Mouse (Mus musculus) forebrain, embryonic 11.5 days (tissue): ENCODE measurements at regions not wholly inside any gene's neighbourhood (a gene's known extent, or its start where the extent isn't known, plus 50 kb on each side); places are given as distances from the start of the nearest gene placed in this dataset.

Experiments used
- ATAC-seq: fragments of 200-750 bp; cut with Nextera tagmentation; replicated peaks from 2 replicates; pipeline ENCODE4 v1.8.0; 2017; ENCODE audit warnings: moderate TSS enrichment; ENCODE audit not compliant: low FRiP score
- DNase-seq: peaks from one replicate; pipeline ENCODE4 v3.0.0-alpha.2; 2017; ENCODE audit warnings: low spot score
- H3K27ac ChIP-seq: fragments of 300-500 bp; sonication (generic); 2 replicates; pipeline ENCODE4 v1.5.1; 2014; ENCODE audit warnings: low read depth, low read length
- H3K27me3 ChIP-seq: fragments of 300-500 bp; sonication (generic); 2 replicates; pipeline ENCODE4 v1.6.1; 2014; ENCODE audit warnings: mild to moderate bottlenecking, low read length, mixed read lengths; ENCODE audit not compliant: control insufficient read depth, insufficient read depth
- H3K36me3 ChIP-seq: fragments of 300-500 bp; sonication (generic); 2 replicates; pipeline ENCODE4 v1.6.1; 2014; ENCODE audit warnings: mild to moderate bottlenecking, low read length, moderate library complexity, mixed read lengths; ENCODE audit not compliant: control insufficient read depth, insufficient read depth
- H3K4me1 ChIP-seq: fragments of 300-500 bp; sonication (generic); replicated peaks from 2 replicates; pipeline ENCODE4 v1.6.1; 2014; ENCODE audit warnings: low read length, mixed read lengths; ENCODE audit not compliant: control insufficient read depth, insufficient read depth
- H3K4me2 ChIP-seq: fragments of 300-500 bp; sonication (generic); 2 replicates; pipeline ENCODE4 v1.6.1; 2014; ENCODE audit warnings: low read depth, mild to moderate bottlenecking, low read length, moderate library complexity, mixed read lengths; ENCODE audit not compliant: severe bottlenecking
- H3K4me3 ChIP-seq: fragments of 300-500 bp; sonication (generic); 2 replicates; pipeline ENCODE4 v1.5.1; 2014; ENCODE audit warnings: low read depth, low read length
- H3K9ac ChIP-seq: fragments of 300-500 bp; sonication (generic); 2 replicates; pipeline ENCODE4 v1.6.1; 2014; ENCODE audit warnings: low read length
- H3K9me3 ChIP-seq: fragments of 300-500 bp; sonication (generic); 2 replicates; pipeline ENCODE4 v1.6.1; 2016; ENCODE audit warnings: low read length, mixed read lengths; ENCODE audit not compliant: control insufficient read depth
- WGBS: fragments of 180-500 bp; shearing (Covaris S2); extraction: QIAGEN DNeasy Blood & Tissue Kit; methylation state at CpG from one replicate; pipeline ENCODE4 v1.1.7; 2014; 5-methylcytosine and 5-hydroxymethylcytosine counted together

DNA sequence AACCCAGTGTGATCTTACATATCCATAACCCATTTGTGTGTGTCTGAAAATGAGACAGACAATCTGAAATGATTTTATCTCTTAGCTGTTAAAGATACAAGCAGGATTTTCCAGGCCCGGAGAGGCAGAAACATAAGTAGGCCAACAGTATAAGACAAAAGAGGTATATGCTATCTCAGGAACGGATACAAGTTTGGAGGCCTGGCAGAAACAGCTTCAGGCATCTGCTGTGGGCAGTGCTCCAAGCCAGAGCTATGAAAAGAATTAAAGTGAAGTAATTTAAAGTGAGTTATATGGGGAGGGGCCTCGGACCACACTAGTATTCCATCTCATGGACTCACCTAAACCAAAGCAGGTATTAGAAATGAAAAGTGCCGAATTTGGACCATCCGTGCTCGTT lies 118.8 kb upstream of the Fn1 start:
- H3K4me3 ChIP-seq = no peak overlapping the region
- no peak overlapping the region for H3K4me2 ChIP-seq
- H3K4me1 ChIP-seq = no peaks in the 10 kb centered on the region
- H3K27me3 ChIP-seq = no peaks in the 10 kb centered on the region
- no peaks in the 10 kb centered on the region for H3K36me3 ChIP-seq
- WGBS = 95% methylated on average over 6 of the region's 6 CpGs
- H3K27ac ChIP-seq = no peak overlapping the region
- no peak overlapping the region for H3K9ac ChIP-seq
- H3K9me3 ChIP-seq = no peaks in the 10 kb centered on the region
- no peak for DNase-seq
- ATAC-seq = no peak

DNA sequence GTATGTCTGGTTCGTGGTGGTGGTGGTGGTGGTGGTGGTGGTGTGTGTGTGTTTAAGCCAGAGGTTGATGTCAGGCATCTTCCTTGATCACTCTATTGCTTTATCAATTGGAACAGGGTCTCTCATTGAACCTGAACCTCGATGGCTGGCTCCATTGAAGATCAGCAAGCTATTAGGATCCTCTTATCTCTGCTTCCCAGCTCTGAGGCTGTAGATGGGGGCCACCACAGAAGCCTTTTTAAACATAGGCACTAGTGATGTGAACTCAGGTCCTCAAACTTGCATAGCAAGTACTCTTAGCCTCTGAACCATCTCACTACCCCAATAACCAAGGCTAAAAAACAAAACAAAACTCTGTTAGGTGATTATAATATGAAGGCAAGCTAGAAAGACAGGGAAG lies 116.6 kb upstream of the Fn1 start:
- no peak overlapping the region for H3K9ac ChIP-seq
- no peaks in the 10 kb centered on the region for H3K4me1 ChIP-seq
- H3K36me3 ChIP-seq = no peaks in the 10 kb centered on the region
- ATAC-seq = no peak
- no peak overlapping the region for H3K4me2 ChIP-seq
- DNase-seq = no peak
- no peaks in the 10 kb centered on the region for H3K27me3 ChIP-seq
- WGBS = 76% methylated on average over 2 of the region's 2 CpGs
- H3K27ac ChIP-seq = no peak overlapping the region
- H3K9me3 ChIP-seq = no peaks in the 10 kb centered on the region
- H3K4me3 ChIP-seq = no peak overlapping the region

DNA sequence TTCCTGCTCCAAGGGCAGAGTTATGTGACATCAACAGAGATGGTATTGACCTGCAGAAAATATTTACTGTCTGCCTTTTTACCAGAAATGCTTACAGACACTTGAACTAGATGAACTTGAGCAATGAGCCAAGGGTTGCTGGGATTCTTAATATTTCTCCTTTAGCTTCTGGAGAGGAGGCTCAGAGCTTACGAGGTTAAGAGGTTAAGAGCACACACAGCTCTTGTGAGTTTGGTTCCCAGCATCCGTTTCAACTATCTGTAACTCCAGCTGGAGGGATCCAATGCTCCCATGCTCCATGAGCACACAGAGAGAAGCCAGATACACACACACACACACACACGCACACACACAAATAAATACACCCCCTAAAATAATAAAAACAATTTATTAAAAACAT lies 114.7 kb upstream of the Fn1 start:
- Histone ChIP-seq H3K9ac (no peak overlapping the region), H3K4me2 (no peak overlapping the region), H3K4me3 (no peak overlapping the region), H3K36me3 (no peaks in the 10 kb centered on the region), H3K9me3 (no peaks in the 10 kb centered on the region), H3K27ac (no peak overlapping the region), H3K4me1 (no peaks in the 10 kb centered on the region), H3K27me3 (no peaks in the 10 kb centered on the region)
- DNase-seq (no peak), ATAC-seq (no peak)
- 79% methylated on average over 3 of the region's 3 CpGs for WGBS

DNA sequence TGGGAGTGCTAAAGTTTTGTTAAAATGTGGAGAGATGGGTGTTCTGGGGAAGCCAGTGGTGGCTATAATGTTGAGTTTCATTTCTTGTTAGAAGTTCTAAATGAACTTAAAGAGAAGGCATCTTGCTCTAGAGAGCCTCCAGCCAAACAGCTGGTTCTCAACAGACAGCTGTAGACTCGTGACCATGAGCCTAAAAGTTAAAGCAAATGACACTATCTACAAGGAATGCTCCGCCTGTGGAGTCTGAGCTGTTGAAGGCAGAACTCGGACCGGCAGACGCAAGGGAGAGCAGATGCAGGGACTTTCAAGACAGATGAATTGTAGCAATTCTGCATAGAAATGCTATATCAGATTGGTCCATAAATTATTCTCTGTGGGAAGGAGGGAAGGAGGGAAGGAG lies 114.1 kb upstream of the Fn1 start:
- Histone ChIP-seq H3K9ac (no peak overlapping the region), H3K4me1 (no peaks in the 10 kb centered on the region), H3K4me2 (no peak overlapping the region), H3K27ac (no peak overlapping the region), H3K36me3 (no peaks in the 10 kb centered on the region), H3K9me3 (no peaks in the 10 kb centered on the region), H3K4me3 (no peak overlapping the region), H3K27me3 (no peaks in the 10 kb centered on the region)
- no peak for DNase-seq
- WGBS = 87% methylated on average over 5 of the region's 5 CpGs
- no peak for ATAC-seq

DNA sequence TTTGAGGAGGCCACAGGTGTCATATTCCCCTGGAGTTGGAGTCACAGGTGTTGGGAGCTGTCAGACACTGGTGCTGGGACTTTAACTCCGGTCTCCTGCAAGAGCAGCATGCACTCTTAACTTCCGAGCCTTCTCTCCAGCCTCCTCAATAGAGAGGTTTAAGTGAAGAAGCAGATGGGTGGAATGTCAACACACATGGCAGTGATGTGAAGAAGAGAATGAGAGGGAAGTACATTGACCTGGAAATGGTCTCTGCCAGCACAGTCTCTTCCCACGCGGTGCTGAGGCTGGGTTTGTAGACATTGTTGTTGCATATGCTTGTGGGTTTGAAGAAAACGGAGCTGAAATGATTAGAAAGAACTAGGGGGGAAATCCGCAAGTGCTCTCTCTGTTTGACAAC lies 112.0 kb upstream of the Fn1 start:
- 85% methylated on average over 6 of the region's 6 CpGs for WGBS
- no peak for ATAC-seq

DNA sequence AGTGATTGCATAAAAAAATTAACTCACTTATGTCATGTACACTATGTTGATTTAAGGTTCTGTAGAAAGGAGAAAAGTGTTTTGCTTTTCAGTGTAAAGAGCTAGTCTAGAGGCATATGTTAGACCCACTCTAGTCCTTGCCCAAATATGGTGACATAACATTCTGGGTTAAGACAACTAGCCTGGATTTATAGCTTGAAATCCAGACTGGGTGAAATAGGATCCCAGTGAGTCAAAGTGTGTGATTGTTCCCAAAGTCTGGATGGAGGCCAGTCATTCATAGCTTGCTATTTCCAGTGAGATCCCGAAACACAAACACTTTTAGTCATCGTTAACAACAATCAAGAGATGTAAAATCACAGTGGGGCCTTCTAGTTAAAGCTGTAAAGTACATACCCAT lies 110.5 kb upstream of the Fn1 start:
- no peak overlapping the region for H3K4me2 ChIP-seq
- H3K9ac ChIP-seq = no peak overlapping the region
- no peaks in the 10 kb centered on the region for H3K36me3 ChIP-seq
- no peak overlapping the region for H3K4me3 ChIP-seq
- no peaks in the 10 kb centered on the region for H3K27me3 ChIP-seq
- no peaks in the 10 kb centered on the region for H3K9me3 ChIP-seq
- no peaks in the 10 kb centered on the region for H3K4me1 ChIP-seq
- no peak for DNase-seq
- H3K27ac ChIP-seq = no peak overlapping the region
- ATAC-seq = no peak
- WGBS = 88% methylated on average over 2 of the region's 2 CpGs

More for the DNA sequence above, 112.0 kb upstream of the Fn1 start:
- no peaks in the 10 kb centered on the region for H3K36me3 ChIP-seq
- no peaks in the 10 kb centered on the region for H3K4me1 ChIP-seq
- no peaks in the 10 kb centered on the region for H3K9me3 ChIP-seq
- no peaks in the 10 kb centered on the region for H3K27me3 ChIP-seq
- H3K27ac ChIP-seq = no peak overlapping the region
- no peak overlapping the region for H3K9ac ChIP-seq
- no peak overlapping the region for H3K4me3 ChIP-seq
- DNase-seq = no peak
- H3K4me2 ChIP-seq = no peak overlapping the region

DNA sequence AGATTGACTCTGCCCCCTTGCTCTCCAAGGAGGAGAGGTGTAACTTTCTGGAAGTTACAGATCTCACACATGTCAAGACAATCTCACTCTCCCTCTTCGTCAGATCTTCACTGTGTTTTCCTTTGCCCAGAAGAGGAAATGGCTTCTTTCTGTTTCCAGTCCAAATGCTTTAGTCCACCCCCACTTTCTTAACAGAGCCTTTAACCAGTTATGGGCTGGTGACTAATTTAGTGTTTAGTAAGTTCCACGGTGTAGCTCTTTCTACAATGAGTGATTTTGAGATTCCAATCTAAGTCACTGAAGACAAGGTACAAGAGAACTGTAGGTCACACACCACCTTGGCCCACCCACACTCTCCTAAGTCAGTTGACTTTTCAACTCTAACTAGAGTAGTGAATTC lies 107.3 kb upstream of the Fn1 start:
- H3K27me3 ChIP-seq = no peaks in the 10 kb centered on the region

DNA sequence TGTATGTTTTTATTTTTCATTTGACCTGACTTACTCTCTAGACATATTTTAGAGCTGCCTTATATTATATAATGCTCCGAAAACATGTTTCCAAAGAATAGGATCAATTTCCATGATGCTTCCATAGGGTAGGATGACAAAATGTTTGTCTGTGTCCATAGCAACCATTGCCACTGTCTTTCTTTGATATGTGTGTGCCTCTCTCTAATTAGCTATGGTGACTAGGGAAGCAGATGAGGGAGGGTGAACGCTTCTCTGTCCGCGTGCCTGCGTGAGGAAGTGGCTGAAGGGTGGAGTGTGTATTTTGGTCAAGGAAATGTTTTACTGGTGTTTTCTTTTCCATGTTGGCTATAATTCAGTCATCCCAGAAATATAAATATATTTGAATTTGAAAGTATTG lies 104.2 kb upstream of the Fn1 start:
- ATAC-seq (peak; percentile 44; the same call in 1 of the 2 replicates), DNase-seq (no peak)
- no peak overlapping the region for H3K4me2 ChIP-seq
- H3K9ac ChIP-seq = no peak overlapping the region
- no peaks in the 10 kb centered on the region for H3K27me3 ChIP-seq
- H3K4me1 ChIP-seq = no peaks in the 10 kb centered on the region
- H3K36me3 ChIP-seq = no peaks in the 10 kb centered on the region
- 73% methylated on average over 5 of the region's 5 CpGs for WGBS
- H3K9me3 ChIP-seq = no peaks in the 10 kb centered on the region; the same call in 1 of the 2 replicates
- no peak overlapping the region for H3K27ac ChIP-seq
- no peak overlapping the region for H3K4me3 ChIP-seq

More for the DNA sequence above, 107.3 kb upstream of the Fn1 start:
- DNase-seq = no peak
- H3K27ac ChIP-seq = no peak overlapping the region
- no peak overlapping the region for H3K9ac ChIP-seq
- H3K36me3 ChIP-seq = no peaks in the 10 kb centered on the region
- no peaks in the 10 kb centered on the region for H3K9me3 ChIP-seq
- 86% methylated on average over 2 of the region's 2 CpGs for WGBS
- no peak overlapping the region for H3K4me3 ChIP-seq
- H3K4me1 ChIP-seq = no peaks in the 10 kb centered on the region
- ATAC-seq = no peak
- no peak overlapping the region for H3K4me2 ChIP-seq

DNA sequence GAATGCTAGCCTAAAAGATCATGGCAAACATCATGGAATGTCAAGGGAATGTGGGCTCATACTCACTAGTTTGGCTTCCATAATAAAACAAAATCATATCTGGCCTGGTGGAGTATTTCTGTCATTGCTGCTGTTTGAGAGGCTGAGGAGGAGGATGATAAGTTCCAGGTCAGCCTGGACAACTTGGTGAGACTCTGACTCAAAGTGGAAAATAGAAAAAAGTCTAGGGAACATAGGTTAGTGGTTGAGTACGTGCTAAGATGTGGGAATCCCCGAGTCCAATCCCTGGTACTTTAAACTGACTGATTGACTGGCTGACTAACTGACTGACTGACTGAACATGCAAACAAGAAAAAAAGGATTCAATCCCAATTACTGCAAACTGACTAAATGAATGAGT lies 103.2 kb upstream of the Fn1 start:
- no peak overlapping the region for H3K27ac ChIP-seq
- no peaks in the 10 kb centered on the region; the same call in 1 of the 2 replicates for H3K9me3 ChIP-seq
- no peak overlapping the region for H3K9ac ChIP-seq
- 90% methylated on average over 2 of the region's 2 CpGs for WGBS
- ATAC-seq (no peak), DNase-seq (no peak)
- no peak overlapping the region for H3K4me2 ChIP-seq
- H3K27me3 ChIP-seq = no peaks in the 10 kb centered on the region
- H3K4me3 ChIP-seq = no peak overlapping the region
- no peaks in the 10 kb centered on the region for H3K4me1 ChIP-seq
- H3K36me3 ChIP-seq = no peaks in the 10 kb centered on the region
